Mouse (Mus musculus) myocyte (in vitro differentiated cells): ENCODE results near the gene Mylip.

ENCODE experiments used
- CEBPB ChIP-seq: IDR thresholded peaks from 2 replicates; pipeline ENCODE4 v1.6.1; 2011; ENCODE audit warnings: mild to moderate bottlenecking, moderate library complexity; ENCODE audit not compliant: poor library complexity, insufficient read depth, severe bottlenecking
- MYOD1 ChIP-seq, 3 experiments: IDR thresholded peaks; one replicate each; pipeline ENCODE4 v1.6.1; 2011; ENCODE audit warnings: control low read depth in 2 of 3, low read depth in 2 of 3, mild to moderate bottlenecking in 2 of 3, moderate library complexity in 1 of 3; ENCODE audit not compliant: insufficient read length in 2 of 3, control insufficient read depth in 1 of 3
- POLR2A ChIP-seq: IDR thresholded peaks from one replicate; pipeline ENCODE4 v1.6.1; 2011; ENCODE audit warnings: low read depth, mild to moderate bottlenecking, control low read depth, moderate library complexity; ENCODE audit not compliant: insufficient read length
- POLR2AphosphoS2 ChIP-seq: IDR thresholded peaks from one replicate; pipeline ENCODE4 v1.6.1; 2011; ENCODE audit warnings: low read depth, control low read depth; ENCODE audit not compliant: insufficient read length
- TCF12 ChIP-seq: IDR thresholded peaks from one replicate; pipeline ENCODE4 v1.6.1; 2011; ENCODE audit warnings: mild to moderate bottlenecking, control low read depth; ENCODE audit not compliant: poor library complexity, insufficient read depth, severe bottlenecking

DNA sequence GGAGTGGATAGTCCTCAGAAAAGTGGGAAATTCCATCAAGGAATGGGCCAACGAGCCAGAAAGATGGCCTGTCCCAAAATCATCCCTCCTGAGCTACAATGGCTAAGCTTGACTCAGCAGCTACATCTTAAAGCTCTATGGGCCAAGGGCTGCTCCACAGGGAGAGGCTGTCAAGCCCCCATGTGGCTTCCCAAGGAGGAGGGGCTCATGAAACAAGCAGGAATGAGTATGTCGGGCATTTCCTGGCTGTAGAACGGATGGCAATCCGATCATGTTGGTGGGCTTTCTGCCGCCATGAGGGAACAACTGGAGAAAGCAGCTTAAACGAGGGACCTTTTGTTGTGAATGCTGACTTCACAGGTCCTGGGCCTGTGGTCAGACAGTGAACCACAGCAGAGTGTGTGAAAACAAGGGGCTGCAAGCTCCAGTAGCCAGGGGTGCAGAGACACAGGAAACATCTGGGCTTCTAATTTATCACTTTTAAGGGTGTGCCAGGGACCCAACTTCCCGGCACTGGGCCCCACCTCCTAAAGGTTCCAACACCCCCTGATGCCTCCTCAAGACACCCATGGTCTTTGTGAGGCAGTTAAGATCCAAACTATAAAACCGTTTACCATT, 53.5 kb downstream of the Mylip start:
- no peak for TF ChIP-seq POLR2A
- no peak for TF ChIP-seq TCF12
- no peak for TF ChIP-seq MYOD1 (IDR thresholded peaks at IDR 0.05; ENCODE audit: control insufficient read depth in 1 of 3, insufficient read length in 2 of 3, low read depth in 2 of 3)
- no peak for TF ChIP-seq CEBPB
- no peak for TF ChIP-seq POLR2AphosphoS2
